In the genomic region with DNA sequence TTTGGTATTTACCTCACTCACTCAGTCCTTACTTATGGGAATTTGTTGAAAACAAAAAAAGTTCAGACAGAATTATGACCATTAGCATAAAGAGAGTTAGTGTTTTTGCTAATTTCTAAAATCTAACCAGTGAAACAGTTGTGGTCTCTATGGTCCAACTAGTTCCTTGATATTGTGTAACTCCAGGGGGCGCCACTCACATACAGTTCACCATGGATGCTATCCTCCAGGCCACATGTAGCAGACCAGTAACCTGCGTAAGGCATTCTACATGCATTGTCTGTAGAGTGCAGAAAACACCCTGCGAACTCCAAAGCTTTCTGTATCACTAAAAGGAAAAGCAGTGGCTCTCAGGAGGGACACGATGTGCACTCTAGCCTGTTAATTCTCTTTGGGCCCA, we compare ENCODE assay signal across 8 mouse cellular contexts.
DNase-seq lines count a peak whose midpoint lies in the region; ATAC-seq and TF ChIP-seq lines count a peak whose summit lies in the region.

No protein-coding gene starts in this region.

- no peaks in the 10 kb centered on the region for H3K36me3 ChIP-seq in midbrain, embryonic 10.5 days
- H3K36me3 ChIP-seq in midbrain, embryonic 16.5 days (ENCODE audit: control insufficient read depth, insufficient read depth, low read length): no peaks in the 10 kb centered on the region
- no peaks in the 10 kb centered on the region for H3K36me3 ChIP-seq in embryonic facial prominence, embryonic 10.5 days (replicated peaks)
- H3K36me3 ChIP-seq in hindbrain, embryonic 16.5 days (ENCODE audit: control insufficient read depth, insufficient read depth, low read length): no peaks in the 10 kb centered on the region
- H3K36me3 ChIP-seq in limb, embryonic 10.5 days: no peaks in the 10 kb centered on the region
- no peaks in the 10 kb centered on the region for H3K36me3 ChIP-seq in midbrain, postnatal 0 days (ENCODE audit: insufficient read depth, low read length)

- H3K9me3 ChIP-seq in midbrain, embryonic 10.5 days (replicated peaks): no peaks in the 10 kb centered on the region
- no peaks in the 10 kb centered on the region for H3K9me3 ChIP-seq in midbrain, embryonic 16.5 days (replicated peaks; ENCODE audit: control insufficient read depth, low read length, poor library complexity, severe bottlenecking)
- no peaks in the 10 kb centered on the region for H3K9me3 ChIP-seq in embryonic facial prominence, embryonic 10.5 days
- H3K9me3 ChIP-seq in hindbrain, embryonic 16.5 days (ENCODE audit: control insufficient read depth, low read length): no peaks in the 10 kb centered on the region
- H3K9me3 ChIP-seq in limb, embryonic 10.5 days (replicated peaks): no peaks in the 10 kb centered on the region
- H3K9me3 ChIP-seq in midbrain, postnatal 0 days (ENCODE audit: low read length): no peaks in the 10 kb centered on the region

- peak; percentile 65 for TF ChIP-seq CTCF in midbrain, postnatal 0 days (IDR thresholded peaks at IDR 0.05)

- H3K4me3 ChIP-seq in midbrain, embryonic 10.5 days: no peak overlapping the region
- no peak overlapping the region for H3K4me3 ChIP-seq in midbrain, embryonic 16.5 days (ENCODE audit: low read depth, low read length)
- no peak overlapping the region for H3K4me3 ChIP-seq in embryonic facial prominence, embryonic 10.5 days
- H3K4me3 ChIP-seq in hindbrain, embryonic 16.5 days (ENCODE audit: low read length): no peak overlapping the region
- no peak overlapping the region for H3K4me3 ChIP-seq in limb, embryonic 10.5 days
- H3K4me3 ChIP-seq in midbrain, postnatal 0 days (ENCODE audit: low read depth, low read length): no peak overlapping the region

- DNase-seq in midbrain, embryonic 10.5 days (ENCODE audit: low spot score): peak; percentile 31
- DNase-seq in adrenal gland, postnatal 25 days: peak; percentile 61
- peak; percentile 65 for DNase-seq in embryonic facial prominence, embryonic 10.5 days (ENCODE audit: low spot score)
- peak; percentile 59 for DNase-seq in limb, embryonic 10.5 days (ENCODE audit: low spot score)
- DNase-seq in midbrain, postnatal 0 days (ENCODE audit: low spot score): peak; percentile 63
- DNase-seq in spleen, postnatal 36 days (ENCODE audit: low spot score in 2 of 2): no peak

- H3K27ac ChIP-seq in midbrain, embryonic 10.5 days (replicated peaks): no peak overlapping the region
- no peak overlapping the region for H3K27ac ChIP-seq in midbrain, embryonic 16.5 days (ENCODE audit: low read length)
- H3K27ac ChIP-seq in embryonic facial prominence, embryonic 10.5 days (replicated peaks): no peak overlapping the region
- H3K27ac ChIP-seq in hindbrain, embryonic 16.5 days (ENCODE audit: low read depth, low read length): no peak overlapping the region
- H3K27ac ChIP-seq in limb, embryonic 10.5 days: no peak overlapping the region
- H3K27ac ChIP-seq in midbrain, postnatal 0 days (ENCODE audit: low read depth, low read length): no peak overlapping the region

- WGBS in midbrain, embryonic 10.5 days: 52% methylated on average over 4 of the region's 4 CpGs
- 37% methylated on average over 4 of the region's 4 CpGs for whole genome bisulfite sequencing in midbrain, embryonic 16.5 days
- 46% methylated on average over 4 of the region's 4 CpGs for WGBS in embryonic facial prominence, embryonic 10.5 days
- 45% methylated on average over 4 of the region's 4 CpGs for WGBS in hindbrain, embryonic 16.5 days
- 51% methylated on average over 4 of the region's 4 CpGs for WGBS in limb, embryonic 10.5 days
- 48% methylated on average over 4 of the region's 4 CpGs for WGBS in midbrain, postnatal 0 days

- no peak overlapping the region for H3K9ac ChIP-seq in midbrain, embryonic 16.5 days (ENCODE audit: low read depth, low read length)
- no peak overlapping the region for H3K9ac ChIP-seq in hindbrain, embryonic 16.5 days (ENCODE audit: low read depth, low read length)
- no peak overlapping the region for H3K9ac ChIP-seq in midbrain, postnatal 0 days (replicated peaks; ENCODE audit: low read length, poor library complexity, severe bottlenecking)

- no peak for ATAC-seq in midbrain, embryonic 16.5 days
- peak; percentile 58; the same call in 1 of the 2 replicates for ATAC-seq in hindbrain, embryonic 16.5 days
- ATAC-seq in midbrain, postnatal 0 days (ENCODE audit: low FRiP score): 0 out of 2 replicates have a peak, but pooled peaks have one; percentile 41

- H3K27me3 ChIP-seq in midbrain, embryonic 10.5 days (ENCODE audit: low read depth, poor library complexity, severe bottlenecking): no peaks in the 10 kb centered on the region
- H3K27me3 ChIP-seq in midbrain, embryonic 16.5 days (ENCODE audit: control insufficient read depth, insufficient read depth, low read depth, low read length): no peaks in the 10 kb centered on the region
- no peaks in the 10 kb centered on the region for H3K27me3 ChIP-seq in embryonic facial prominence, embryonic 10.5 days (replicated peaks; ENCODE audit: low read depth, poor library complexity, severe bottlenecking)
- no peaks in the 10 kb centered on the region for H3K27me3 ChIP-seq in hindbrain, embryonic 16.5 days (replicated peaks; ENCODE audit: control insufficient read depth, insufficient read depth, low read length)
- no peaks in the 10 kb centered on the region for H3K27me3 ChIP-seq in limb, embryonic 10.5 days (ENCODE audit: low read depth, poor library complexity, severe bottlenecking)
- no peaks in the 10 kb centered on the region for H3K27me3 ChIP-seq in midbrain, postnatal 0 days (ENCODE audit: insufficient read depth, low read length)

- H3K4me2 ChIP-seq in midbrain, embryonic 16.5 days (ENCODE audit: low read length): no peak overlapping the region
- no peak overlapping the region for H3K4me2 ChIP-seq in hindbrain, embryonic 16.5 days (ENCODE audit: low read length)
- no peak overlapping the region for H3K4me2 ChIP-seq in midbrain, postnatal 0 days (ENCODE audit: low read depth, low read length, poor library complexity, severe bottlenecking)

- no peaks in the 10 kb centered on the region for H3K4me1 ChIP-seq in midbrain, embryonic 10.5 days
- H3K4me1 ChIP-seq in midbrain, embryonic 16.5 days (ENCODE audit: control insufficient read depth, insufficient read depth, low read length): no peaks in the 10 kb centered on the region
- no peaks in the 10 kb centered on the region for H3K4me1 ChIP-seq in embryonic facial prominence, embryonic 10.5 days
- H3K4me1 ChIP-seq in hindbrain, embryonic 16.5 days (ENCODE audit: control insufficient read depth, insufficient read depth, low read depth, low read length): no peaks in the 10 kb centered on the region
- peaks cover 9% of the 10 kb centered on the region; the same call in 1 of the 2 replicates for H3K4me1 ChIP-seq in limb, embryonic 10.5 days
- H3K4me1 ChIP-seq in midbrain, postnatal 0 days (ENCODE audit: insufficient read depth, low read length): no peaks in the 10 kb centered on the region; the same call in 1 of the 2 replicates

Comparison
In these comparisons a context has a peak if more than half of its experiments do, and no peak if none do; other contexts are left out.
1. DNase-seq: peak in midbrain, embryonic 10.5 days (single experiment), adrenal gland, postnatal 25 days (single experiment), embryonic facial prominence, embryonic 10.5 days (single experiment), limb, embryonic 10.5 days (single experiment) and midbrain, postnatal 0 days (single experiment); none in spleen, postnatal 36 days (0 of 2).